ENCODE assay signal across 26 mouse cellular contexts in the genomic region with DNA sequence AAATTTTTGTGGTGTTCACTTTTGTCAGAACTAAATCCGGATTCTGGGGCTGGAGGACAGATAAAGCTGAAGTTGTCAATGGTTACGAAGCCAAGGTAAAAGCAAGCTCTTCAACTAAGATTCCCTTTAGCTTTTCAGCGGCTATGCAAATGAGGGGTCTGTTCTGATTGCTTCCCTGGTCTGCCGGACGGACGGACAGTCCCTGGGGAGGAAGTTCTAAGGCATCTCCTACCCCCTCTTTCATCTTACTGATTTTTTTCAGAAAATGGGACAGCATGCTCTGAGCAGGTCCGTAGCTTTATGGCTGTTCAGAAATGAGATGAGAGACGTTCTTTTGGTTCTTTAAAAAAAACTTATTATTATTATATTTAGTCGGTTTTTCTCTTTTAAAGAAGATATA. TPM values are rescaled to one million over a fixed set of nuclear protein-coding genes. Genes with fewer than 3 reads are reported as not detected.
DNase-seq lines count a peak whose midpoint lies in the region; ATAC-seq and TF ChIP-seq lines count a peak whose summit lies in the region.
"Had no signal": no experiment of that assay in that cellular context is flagged by ENCODE, and none has a peak within 500 bp of the region (broad histone marks: within the 10 kb centered on the region; RNA-seq: fewer than 3 reads in every experiment).

No protein-coding gene starts in this region.

- no peak for TF ChIP-seq CTCF in liver, postnatal 0 days (IDR thresholded peaks at IDR 0.05; ENCODE audit: low read depth)

- no peak overlapping the region for H3ac ChIP-seq in myocyte (ENCODE audit: control insufficient read depth, insufficient read length)

- H3K4me2 ChIP-seq in heart, embryonic 14.5 days (ENCODE audit: low read length), result peak overlapping the region; percentile 73; the same call in 1 of the 2 replicates
- no peak overlapping the region; the same call in 1 of the 2 replicates for H3K4me2 ChIP-seq in heart, embryonic 11.5 days
- no peak overlapping the region for H3K4me2 ChIP-seq in liver, postnatal 0 days (ENCODE audit: low read depth, low read length)
- peak overlapping the region; percentile 58; the same call in 1 of the 2 replicates for H3K4me2 ChIP-seq in midbrain, embryonic 14.5 days (ENCODE audit: low read length)
- H3K4me2 ChIP-seq in midbrain, embryonic 13.5 days (replicated peaks), result no peak overlapping the region
- peak overlapping the region; percentile 55 for H3K4me2 ChIP-seq in myocyte (ENCODE audit: low read depth)

- no peak overlapping the region for H3K4me3 ChIP-seq in heart, embryonic 14.5 days (ENCODE audit: control insufficient read depth in 1 of 2, insufficient read depth in 1 of 2, low read depth in 1 of 2, low read length in 2 of 2)
- no peak overlapping the region for H3K4me3 ChIP-seq in heart, embryonic 11.5 days (ENCODE audit: low read depth, low read length)
- no peak overlapping the region for H3K4me3 ChIP-seq in liver, postnatal 0 days (ENCODE audit: low read depth, low read length)
- H3K4me3 ChIP-seq in midbrain, embryonic 14.5 days (replicated peaks; ENCODE audit: low read depth, low read length), result no peak overlapping the region
- H3K4me3 ChIP-seq in midbrain, embryonic 13.5 days (replicated peaks), result no peak overlapping the region
- no peak overlapping the region for H3K4me3 ChIP-seq in myocyte
- no peak overlapping the region for H3K4me3 ChIP-seq in embryonic facial prominence, embryonic 10.5 days

- no peak for TF ChIP-seq POLR2A in myocyte (IDR thresholded peaks at IDR 0.05; ENCODE audit: insufficient read length, low read depth)

- peaks cover 72% of the 10 kb centered on the region for H3K36me3 ChIP-seq in heart, embryonic 14.5 days (ENCODE audit: control insufficient read depth, insufficient read depth, low read length)
- peaks cover 11% of the 10 kb centered on the region; the same call in 1 of the 2 replicates for H3K36me3 ChIP-seq in heart, embryonic 11.5 days (ENCODE audit: control insufficient read depth, insufficient read depth, low read length)
- H3K36me3 ChIP-seq in liver, postnatal 0 days (replicated peaks; ENCODE audit: insufficient read depth, low read length), result peaks cover 70% of the 10 kb centered on the region
- peaks cover 79% of the 10 kb centered on the region for H3K36me3 ChIP-seq in midbrain, embryonic 14.5 days (ENCODE audit: control insufficient read depth, insufficient read depth, low read length)
- peaks cover 69% of the 10 kb centered on the region for H3K36me3 ChIP-seq in midbrain, embryonic 13.5 days
- peaks cover 16% of the 10 kb centered on the region for H3K36me3 ChIP-seq in myocyte (ENCODE audit: control insufficient read depth, insufficient read depth)
- peaks cover 73% of the 10 kb centered on the region for H3K36me3 ChIP-seq in embryonic facial prominence, embryonic 10.5 days (replicated peaks)

- no peaks in the 10 kb centered on the region for H3K79me2 ChIP-seq in myocyte (ENCODE audit: control insufficient read depth, insufficient read depth)

- TF ChIP-seq EP300 in liver, postnatal 0 days (IDR thresholded peaks at IDR 0.05; ENCODE audit: low read depth), result no peak

- H3K4me1 ChIP-seq in heart, embryonic 14.5 days (ENCODE audit: control insufficient read depth in 2 of 2, insufficient read depth in 2 of 2, low read length in 2 of 2), result peaks cover 18 to 21% of the 10 kb centered on the region in 2 experiments
- H3K4me1 ChIP-seq in heart, embryonic 11.5 days (ENCODE audit: control insufficient read depth, insufficient read depth, low read length), result peaks cover 21% of the 10 kb centered on the region
- H3K4me1 ChIP-seq in liver, postnatal 0 days (ENCODE audit: insufficient read depth), result peaks cover 20% of the 10 kb centered on the region
- peaks cover 18% of the 10 kb centered on the region for H3K4me1 ChIP-seq in midbrain, embryonic 14.5 days (ENCODE audit: control insufficient read depth, insufficient read depth, low read length)
- peaks cover 33% of the 10 kb centered on the region for H3K4me1 ChIP-seq in midbrain, embryonic 13.5 days (replicated peaks)
- peaks cover 28% of the 10 kb centered on the region for H3K4me1 ChIP-seq in embryonic facial prominence, embryonic 10.5 days

- no peak overlapping the region for H3K27ac ChIP-seq in heart, embryonic 14.5 days (replicated peaks in 1 of 2; ENCODE audit: control insufficient read depth in 1 of 2, insufficient read depth in 1 of 2, low read depth in 2 of 2, low read length in 2 of 2)
- no peak overlapping the region for H3K27ac ChIP-seq in heart, embryonic 11.5 days (ENCODE audit: low read depth, low read length)
- 0 out of 2 replicates have a peak overlapping the region, but pooled peaks have one; percentile 6 for H3K27ac ChIP-seq in liver, postnatal 0 days (ENCODE audit: low read depth)
- H3K27ac ChIP-seq in midbrain, embryonic 14.5 days (replicated peaks; ENCODE audit: low read depth, low read length), result no peak overlapping the region
- H3K27ac ChIP-seq in midbrain, embryonic 13.5 days, result no peak overlapping the region
- H3K27ac ChIP-seq in embryonic facial prominence, embryonic 10.5 days (replicated peaks), result no peak overlapping the region
- H3K27ac ChIP-seq: limb, embryonic 12.5 days; liver, embryonic 12.5 days; macrophage had no signal

- H3K27me3 ChIP-seq in heart, embryonic 14.5 days (ENCODE audit: control insufficient read depth, insufficient read depth, low read length), result no peaks in the 10 kb centered on the region
- no peaks in the 10 kb centered on the region for H3K27me3 ChIP-seq in heart, embryonic 11.5 days (ENCODE audit: control insufficient read depth, insufficient read depth, low read length)
- no peaks in the 10 kb centered on the region for H3K27me3 ChIP-seq in liver, postnatal 0 days (ENCODE audit: insufficient read depth, low read length)
- no peaks in the 10 kb centered on the region for H3K27me3 ChIP-seq in midbrain, embryonic 14.5 days (ENCODE audit: control insufficient read depth, insufficient read depth, low read length)
- no peaks in the 10 kb centered on the region for H3K27me3 ChIP-seq in midbrain, embryonic 13.5 days
- no peaks in the 10 kb centered on the region for H3K27me3 ChIP-seq in myocyte (ENCODE audit: control insufficient read depth, insufficient read depth, insufficient read length)
- no peaks in the 10 kb centered on the region for H3K27me3 ChIP-seq in embryonic facial prominence, embryonic 10.5 days (replicated peaks; ENCODE audit: low read depth, poor library complexity, severe bottlenecking)
- H3K27me3 ChIP-seq: liver, embryonic 12.5 days had no signal

- no peak overlapping the region for H3K9ac ChIP-seq in heart, embryonic 14.5 days (ENCODE audit: low read length)
- no peak overlapping the region for H3K9ac ChIP-seq in heart, embryonic 11.5 days (ENCODE audit: low read depth, low read length)
- no peak overlapping the region for H3K9ac ChIP-seq in liver, postnatal 0 days (replicated peaks)
- H3K9ac ChIP-seq in midbrain, embryonic 14.5 days (replicated peaks; ENCODE audit: low read length), result peak overlapping the region; percentile 34; the same call in 1 of the 2 replicates
- H3K9ac ChIP-seq in midbrain, embryonic 13.5 days (replicated peaks), result no peak overlapping the region
- H3K9ac ChIP-seq: liver, embryonic 12.5 days; lung, embryonic 14.5 days had no signal

- ATAC-seq in heart, embryonic 14.5 days (ENCODE audit: insufficient number of reproducible peaks, insufficient read depth, low FRiP score, low read depth), result no peak
- no peak for ATAC-seq in heart, embryonic 11.5 days (replicated peaks; ENCODE audit: insufficient number of reproducible peaks, low FRiP score, low TSS enrichment)
- no peak for ATAC-seq in liver, postnatal 0 days
- ATAC-seq in midbrain, embryonic 14.5 days (ENCODE audit: low FRiP score, low TSS enrichment), result no peak
- no peak for ATAC-seq in midbrain, embryonic 13.5 days
- ATAC-seq: intestine, postnatal 0 days had no signal

- 48% methylated on average over 9 of the region's 9 CpGs for WGBS in heart, embryonic 14.5 days
- WGBS in heart, embryonic 11.5 days (ENCODE audit: insufficient replicate concordance), result 54% methylated on average over 9 of the region's 9 CpGs
- WGBS in liver, postnatal 0 days (ENCODE audit: insufficient replicate concordance), result 77% methylated on average over 9 of the region's 9 CpGs
- 44% methylated on average over 9 of the region's 9 CpGs for WGBS in midbrain, embryonic 14.5 days
- 46% methylated on average over 9 of the region's 9 CpGs for WGBS in midbrain, embryonic 13.5 days
- 67% methylated on average over 9 of the region's 9 CpGs for WGBS in embryonic facial prominence, embryonic 10.5 days

- H3K9me3 ChIP-seq in heart, embryonic 14.5 days (ENCODE audit: control insufficient read depth, low read length), result no peaks in the 10 kb centered on the region
- no peaks in the 10 kb centered on the region for H3K9me3 ChIP-seq in heart, embryonic 11.5 days (replicated peaks; ENCODE audit: control insufficient read depth, low read length)
- no peaks in the 10 kb centered on the region for H3K9me3 ChIP-seq in liver, postnatal 0 days (ENCODE audit: low read length)
- H3K9me3 ChIP-seq in midbrain, embryonic 14.5 days (ENCODE audit: control insufficient read depth, low read length), result no peaks in the 10 kb centered on the region
- no peaks in the 10 kb centered on the region for H3K9me3 ChIP-seq in midbrain, embryonic 13.5 days
- H3K9me3 ChIP-seq in embryonic facial prominence, embryonic 10.5 days, result no peaks in the 10 kb centered on the region
- H3K9me3 ChIP-seq: limb, embryonic 12.5 days; liver, embryonic 12.5 days had no signal

- DNase-seq in liver, postnatal 0 days, result no peak
- no peak for DNase-seq in liver
- no peak for DNase-seq in midbrain, embryonic 14.5 days
- no peak for DNase-seq in embryonic facial prominence, embryonic 10.5 days (ENCODE audit: low spot score)
- DNase-seq: cerebellum, adult 8-10 months; gastrocnemius, postnatal 25 days; heart, adult 18-20 months; kidney, postnatal 25 days; right cerebral cortex, adult 18-20 months; right cerebral cortex, postnatal 4 days; thymus, postnatal 25 days had no signal

RNA-seq across cellular contexts. Expression of gene Git2, which starts 20.3 kb away (rescaled TPM):
- 32.6 TPM in 2 replicates for polyA plus RNA-seq in heart, embryonic 14.5 days (2014; fragmentation: Nextera tagmentation; extraction: Ambion mirVana)
- polyA plus RNA-seq in heart, embryonic 11.5 days (2014; fragmentation: Nextera tagmentation; extraction: Ambion mirVana), result 28.9 and 30.6 TPM in 2 replicates
- polyA plus RNA-seq in liver, postnatal 0 days (2015; fragmentation: Nextera tagmentation; extraction: Ambion mirVana), result 10.5 and 11.1 TPM in 2 replicates
- 36.3 and 39.5 TPM in 2 replicates for polyA plus RNA-seq in midbrain, embryonic 14.5 days (2014; fragmentation: Nextera tagmentation; extraction: Ambion mirVana)
- 41.5 and 49.8 TPM in 2 replicates for polyA plus RNA-seq in midbrain, embryonic 13.5 days (2015; fragmentation: Nextera tagmentation; extraction: Ambion mirVana)
- 21.6 TPM for polyA plus RNA-seq in myocyte (2012; fragmentation: generic; extraction: Trizol)
- 36.7 and 38.1 TPM in 2 replicates for polyA plus RNA-seq in embryonic facial prominence, embryonic 10.5 days (2016; fragmentation: Nextera tagmentation; extraction: Ambion mirVana)

RNA-seq across cellular contexts. Expression of gene Ankrd13a, which starts 21.2 kb away (rescaled TPM):
- polyA plus RNA-seq in heart, embryonic 14.5 days (2014; fragmentation: Nextera tagmentation; extraction: Ambion mirVana), result 41.2 and 42.3 TPM in 2 replicates
- 37.6 and 39.7 TPM in 2 replicates for polyA plus RNA-seq in heart, embryonic 11.5 days (2014; fragmentation: Nextera tagmentation; extraction: Ambion mirVana)
- 26.7 TPM in 2 replicates for polyA plus RNA-seq in liver, postnatal 0 days (2015; fragmentation: Nextera tagmentation; extraction: Ambion mirVana)
- 40.9 and 48.5 TPM in 2 replicates for polyA plus RNA-seq in midbrain, embryonic 14.5 days (2014; fragmentation: Nextera tagmentation; extraction: Ambion mirVana)
- 34.9 and 48.3 TPM in 2 replicates for polyA plus RNA-seq in midbrain, embryonic 13.5 days (2015; fragmentation: Nextera tagmentation; extraction: Ambion mirVana)
- polyA plus RNA-seq in myocyte (2012; fragmentation: generic; extraction: Trizol), result 51.2 TPM
- polyA plus RNA-seq in embryonic facial prominence, embryonic 10.5 days (2016; fragmentation: Nextera tagmentation; extraction: Ambion mirVana), result 44.4 and 48.1 TPM in 2 replicates

RNA-seq across cellular contexts. Expression of gene 1500011B03Rik, which starts 27.6 kb away (rescaled TPM):
- polyA plus RNA-seq in heart, embryonic 14.5 days (2014; fragmentation: Nextera tagmentation; extraction: Ambion mirVana), result 52.5 and 58.7 TPM in 2 replicates
- 62.7 and 63.7 TPM in 2 replicates for polyA plus RNA-seq in heart, embryonic 11.5 days (2014; fragmentation: Nextera tagmentation; extraction: Ambion mirVana)
- 31.2 and 32.5 TPM in 2 replicates for polyA plus RNA-seq in liver, postnatal 0 days (2015; fragmentation: Nextera tagmentation; extraction: Ambion mirVana)
- polyA plus RNA-seq in midbrain, embryonic 14.5 days (2014; fragmentation: Nextera tagmentation; extraction: Ambion mirVana), result 276 and 315 TPM in 2 replicates
- polyA plus RNA-seq in midbrain, embryonic 13.5 days (2015; fragmentation: Nextera tagmentation; extraction: Ambion mirVana), result 225 and 235 TPM in 2 replicates
- polyA plus RNA-seq in myocyte (2012; fragmentation: generic; extraction: Trizol), result 31.4 TPM
- polyA plus RNA-seq in embryonic facial prominence, embryonic 10.5 days (2016; fragmentation: Nextera tagmentation; extraction: Ambion mirVana), result 108 TPM in 2 replicates

RNA-seq across cellular contexts. Expression of gene 4930519G04Rik, which starts 57.8 kb away (rescaled TPM):
- not detected in 2 replicates for polyA plus RNA-seq in heart, embryonic 14.5 days (2014; fragmentation: Nextera tagmentation; extraction: Ambion mirVana)
- not detected in 2 replicates for polyA plus RNA-seq in heart, embryonic 11.5 days (2014; fragmentation: Nextera tagmentation; extraction: Ambion mirVana)
- not detected in 2 replicates for polyA plus RNA-seq in liver, postnatal 0 days (2015; fragmentation: Nextera tagmentation; extraction: Ambion mirVana)
- not detected in 2 replicates for polyA plus RNA-seq in midbrain, embryonic 14.5 days (2014; fragmentation: Nextera tagmentation; extraction: Ambion mirVana)
- not detected in 2 replicates for polyA plus RNA-seq in midbrain, embryonic 13.5 days (2015; fragmentation: Nextera tagmentation; extraction: Ambion mirVana)
- polyA plus RNA-seq in myocyte (2012; fragmentation: generic; extraction: Trizol), result not detected
- polyA plus RNA-seq in embryonic facial prominence, embryonic 10.5 days (2016; fragmentation: Nextera tagmentation; extraction: Ambion mirVana), result not detected in 2 replicates
- polyA plus RNA-seq: C2C12; forebrain, postnatal 0 days; heart, embryonic 16.5 days; intestine, postnatal 0 days; kidney, embryonic 14.5 days; limb, embryonic 12.5 days; liver, embryonic 12.5 days; lung, embryonic 14.5 days; macrophage; neural tube, embryonic 11.5 days; stomach, embryonic 14.5 days had no signal

Comparison
In these comparisons a context has a peak if more than half of its experiments do, and no peak if none do; other contexts are left out.
1. H3K4me2 ChIP-seq: peak in heart, embryonic 14.5 days (single experiment), midbrain, embryonic 14.5 days (single experiment) and myocyte (single experiment); none in heart, embryonic 11.5 days (single experiment), liver, postnatal 0 days (single experiment) and midbrain, embryonic 13.5 days (single experiment).